9 mouse cellular contexts compared by ENCODE assay signal in the genomic region with DNA sequence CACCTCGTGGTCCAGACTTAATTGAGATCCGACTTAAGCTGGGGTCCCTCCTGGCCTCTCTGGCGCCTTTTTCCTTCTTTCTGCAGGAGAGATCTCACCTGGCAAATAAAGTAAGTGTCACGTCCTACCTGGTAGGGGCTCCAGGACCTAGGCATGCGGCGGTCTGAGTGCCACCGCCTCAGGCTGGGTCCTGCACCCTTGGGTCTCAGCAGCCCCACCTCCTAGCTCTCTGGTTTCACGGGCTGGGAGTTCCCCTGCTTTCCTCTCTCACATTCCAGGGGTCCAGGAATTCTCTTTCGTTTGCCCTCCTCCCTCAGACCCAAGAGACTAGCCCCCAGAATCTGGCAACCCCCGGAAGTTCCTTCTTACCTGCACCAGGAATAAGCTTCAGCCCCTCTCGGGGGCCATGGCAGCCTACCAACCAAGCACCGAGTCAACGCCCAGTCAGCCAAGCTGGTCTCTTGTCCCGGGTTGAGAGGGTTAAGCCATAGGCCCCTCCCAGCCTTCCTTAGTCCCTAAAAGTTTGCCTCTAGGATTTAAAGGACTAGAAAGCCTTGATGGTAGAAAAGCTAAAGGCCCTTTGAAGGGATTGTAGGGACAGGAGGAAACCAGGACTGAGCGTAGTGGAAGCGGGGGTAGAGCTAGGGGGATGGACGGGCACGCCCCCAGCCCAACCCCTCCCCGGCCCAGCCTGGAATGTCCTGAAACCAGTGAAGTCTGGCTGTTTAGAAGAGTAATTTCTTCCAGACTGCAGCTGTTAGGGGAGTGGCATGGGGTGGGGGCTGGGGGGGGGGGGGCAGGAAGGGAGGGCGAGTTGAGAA. TPM values are rescaled to one million over a fixed set of nuclear protein-coding genes. Genes with fewer than 3 reads are reported as not detected.
DNase-seq lines count a peak whose midpoint lies in the region; ATAC-seq and TF ChIP-seq lines count a peak whose summit lies in the region.
"Had no signal": no experiment of that assay in that cellular context is flagged by ENCODE, and none has a peak within 500 bp of the region (broad histone marks: within the 10 kb centered on the region; RNA-seq: fewer than 3 reads in every experiment).

A gene (minus strand): TSS at position 771 of the 821 bp plus-strand sequence.

- H3K4me3 ChIP-seq in spleen, adult 2 months (ENCODE audit: extremely low read depth, insufficient read depth, insufficient read length) = peak within 1 kb of the TSS; percentile 20
- H3K4me3 ChIP-seq in forebrain, postnatal 0 days (ENCODE audit: low read depth, low read length) = peak within 1 kb of the TSS; percentile 23
- H3K4me3 ChIP-seq in hindbrain, embryonic 12.5 days = peak within 1 kb of the TSS; percentile 32
- H3K4me3 ChIP-seq in neural tube, embryonic 11.5 days (ENCODE audit: low read depth, low read length) = peak within 1 kb of the TSS; percentile 36

- no peak for TF ChIP-seq POLR2A in spleen, adult 2 months (IDR thresholded peaks at IDR 0.05; ENCODE audit: low read depth, low read length)

- peaks cover 1% of the 10 kb centered on the region; the same call in 1 of the 2 replicates for H3K27me3 ChIP-seq in spleen, adult 2 months (ENCODE audit: control insufficient read depth, insufficient read depth, low read length)
- H3K27me3 ChIP-seq in forebrain, postnatal 0 days (ENCODE audit: insufficient read depth, low read length) = no peaks in the 10 kb centered on the region
- H3K27me3 ChIP-seq in hindbrain, embryonic 12.5 days = no peaks in the 10 kb centered on the region
- no peaks in the 10 kb centered on the region for H3K27me3 ChIP-seq in neural tube, embryonic 11.5 days (ENCODE audit: control insufficient read depth, insufficient read depth, low read length)

- 6% methylated on average over 20 of the region's 20 CpGs for WGBS in spleen, adult 2 months
- 2% methylated on average over 19 of the region's 20 CpGs for WGBS in forebrain, postnatal 0 days
- WGBS in hindbrain, embryonic 12.5 days = 2% methylated on average over 19 of the region's 20 CpGs
- WGBS in neural tube, embryonic 11.5 days = under 1% methylated on average over 19 of the region's 20 CpGs

- ATAC-seq in forebrain, postnatal 0 days = peak; percentile 34; the same call in 1 of the 2 replicates
- peak; percentile 75 for ATAC-seq in hindbrain, embryonic 12.5 days (ENCODE audit: low FRiP score)
- peak; percentile 73 for ATAC-seq in neural tube, embryonic 11.5 days (ENCODE audit: insufficient read depth, low FRiP score, low TSS enrichment)
- ATAC-seq in CD4-positive, CD25-positive, alpha-beta regulatory T cell, adult 4 months = no peak

- no peak for TF ChIP-seq CTCF in spleen, adult 2 months (IDR thresholded peaks at IDR 0.05; ENCODE audit: extremely low read depth, insufficient read depth, insufficient read length, insufficient replicate concordance)
- TF ChIP-seq CTCF in forebrain, postnatal 0 days (IDR thresholded peaks at IDR 0.05; ENCODE audit: low read depth) = no peak

- no peaks in the 10 kb centered on the region for H3K4me1 ChIP-seq in spleen, adult 2 months (ENCODE audit: control insufficient read depth, insufficient read depth, insufficient read length)
- no peaks in the 10 kb centered on the region for H3K4me1 ChIP-seq in forebrain, postnatal 0 days (ENCODE audit: insufficient read depth)
- peaks cover 15% of the 10 kb centered on the region for H3K4me1 ChIP-seq in hindbrain, embryonic 12.5 days
- peaks cover 5% of the 10 kb centered on the region; the same call in 1 of the 2 replicates for H3K4me1 ChIP-seq in neural tube, embryonic 11.5 days (ENCODE audit: control insufficient read depth, insufficient read depth, low read length)

- no peaks in the 10 kb centered on the region for H3K9me3 ChIP-seq in forebrain, postnatal 0 days (ENCODE audit: low read length)
- H3K9me3 ChIP-seq in hindbrain, embryonic 12.5 days (replicated peaks) = no peaks in the 10 kb centered on the region
- no peaks in the 10 kb centered on the region for H3K9me3 ChIP-seq in neural tube, embryonic 11.5 days (ENCODE audit: control insufficient read depth, low read length)

- H3K36me3 ChIP-seq in spleen, adult 2 months (ENCODE audit: control insufficient read depth, insufficient read depth, low read length) = no peaks in the 10 kb centered on the region
- no peaks in the 10 kb centered on the region for H3K36me3 ChIP-seq in forebrain, postnatal 0 days (ENCODE audit: insufficient read depth)
- no peaks in the 10 kb centered on the region for H3K36me3 ChIP-seq in hindbrain, embryonic 12.5 days
- no peaks in the 10 kb centered on the region for H3K36me3 ChIP-seq in neural tube, embryonic 11.5 days (ENCODE audit: control insufficient read depth, insufficient read depth, low read length)

- H3K27ac ChIP-seq in spleen, adult 2 months (ENCODE audit: insufficient read depth, low read length) = peak within 1 kb of the TSS; percentile 20; the same call in 1 of the 2 replicates
- no peak within 1 kb of the TSS for H3K27ac ChIP-seq in forebrain, postnatal 0 days (ENCODE audit: low read depth, low read length)
- peak within 1 kb of the TSS; percentile 57; the same call in 1 of the 2 replicates for H3K27ac ChIP-seq in hindbrain, embryonic 12.5 days
- no peak within 1 kb of the TSS for H3K27ac ChIP-seq in neural tube, embryonic 11.5 days (ENCODE audit: low read depth, low read length)

- DNase-seq in spleen, adult 2 months (ENCODE audit: low read depth in 1 of 2, low spot score in 2 of 2) = no peak
- no peak for DNase-seq in spleen, postnatal 4 days (ENCODE audit: low spot score in 2 of 2)
- no peak for DNase-seq in forebrain, postnatal 0 days
- peak; percentile 57 for DNase-seq in liver
- DNase-seq in neural tube, embryonic 11.5 days (ENCODE audit: low spot score) = peak; percentile 66
- DNase-seq in right cerebral cortex, postnatal 14 days = no peak

- H3K9ac ChIP-seq in forebrain, postnatal 0 days = 0 out of 2 replicates have a peak within 1 kb of the TSS, but pooled peaks have one; percentile 10
- peak within 1 kb of the TSS; percentile 28; the same call in 1 of the 2 replicates for H3K9ac ChIP-seq in hindbrain, embryonic 12.5 days
- H3K9ac ChIP-seq in neural tube, embryonic 11.5 days (ENCODE audit: low read length) = peak within 1 kb of the TSS; percentile 45

- H3K4me2 ChIP-seq in forebrain, postnatal 0 days (ENCODE audit: low read depth) = peak within 1 kb of the TSS; percentile 40
- H3K4me2 ChIP-seq in hindbrain, embryonic 12.5 days (replicated peaks) = peak within 1 kb of the TSS; percentile 55
- peak within 1 kb of the TSS; percentile 58 for H3K4me2 ChIP-seq in neural tube, embryonic 11.5 days (ENCODE audit: low read depth)

RNA-seq across cellular contexts. Expression of the gene that starts here (rescaled TPM):
- 13.2 and 19.2 TPM in 2 replicates for polyA plus RNA-seq in spleen, adult 2 months (2012; rRNA removed)
- 3.5 and 4.0 TPM in 2 replicates for total RNA-seq in forebrain, postnatal 0 days (2014; rRNA removed)
- polyA plus RNA-seq in forebrain, postnatal 0 days (2015; fragmentation: Nextera tagmentation; extraction: Ambion mirVana) = 6.7 and 6.9 TPM in 2 replicates
- polyA plus RNA-seq in hindbrain, embryonic 12.5 days (2016; fragmentation: Nextera tagmentation; extraction: Ambion mirVana) = 24.2 and 25.7 TPM in 2 replicates
- polyA plus RNA-seq in neural tube, embryonic 11.5 days (2014; fragmentation: Nextera tagmentation; extraction: Ambion mirVana) = 18.7 and 19.8 TPM in 2 replicates
- polyA plus RNA-seq in CD4-positive, CD25-positive, alpha-beta regulatory T cell, adult 4 months (2017; shearing (Covaris generic)) = not detected
- total RNA-seq: MEL had no signal

Comparison
In these comparisons a context has a peak if more than half of its experiments do, and no peak if none do; other contexts are left out.
1. DNase-seq: peak in liver (single experiment) and neural tube, embryonic 11.5 days (single experiment); none in spleen, adult 2 months (0 of 2), spleen, postnatal 4 days (0 of 2), forebrain, postnatal 0 days (single experiment) and right cerebral cortex, postnatal 14 days (single experiment).
2. H3K27ac ChIP-seq: peak in spleen, adult 2 months (single experiment) and hindbrain, embryonic 12.5 days (single experiment); none in forebrain, postnatal 0 days (single experiment) and neural tube, embryonic 11.5 days (single experiment).
3. Peak in every context shown above with its lines, with median percentiles within 50 percentile points of each other: H3K4me3 ChIP-seq, H3K4me2 ChIP-seq and H3K9ac ChIP-seq.